ENCODE assay signal across 9 mouse cellular contexts in the genomic region with DNA sequence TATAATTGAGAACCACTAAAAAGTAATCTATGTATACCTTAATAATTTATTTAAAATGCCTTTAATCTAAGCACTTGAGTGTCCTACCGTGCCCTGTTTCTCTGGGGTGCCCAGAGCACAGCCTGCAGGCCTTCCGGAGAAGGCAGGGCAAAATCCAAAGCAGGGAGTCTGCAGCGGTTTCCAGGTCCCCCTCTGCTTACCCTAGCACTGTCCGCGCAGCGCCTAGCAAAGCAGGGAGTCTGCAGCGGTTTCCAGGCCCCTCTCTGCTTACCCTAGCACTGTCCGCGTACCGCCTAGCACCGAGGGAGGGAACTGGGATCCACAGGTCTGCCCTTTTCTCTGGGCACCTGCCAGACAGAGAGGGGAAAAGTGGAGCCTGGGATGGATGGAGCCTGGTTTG.
DNase-seq lines count a peak whose midpoint lies in the region; ATAC-seq lines count a peak whose summit lies in the region.
"Had no signal": no experiment of that assay in that cellular context is flagged by ENCODE, and none has a peak within 500 bp of the region (broad histone marks: within the 10 kb centered on the region; RNA-seq: fewer than 3 reads in every experiment).

No protein-coding gene starts in this region.

- intact Hi-C loops in gastrocnemius, postnatal 36 days (cut with DNase I), result no loop called here

- no peaks in the 10 kb centered on the region for H3K36me3 ChIP-seq in lung, embryonic 15.5 days
- no peaks in the 10 kb centered on the region for H3K36me3 ChIP-seq in hindbrain, embryonic 14.5 days (replicated peaks; ENCODE audit: control insufficient read depth, insufficient read depth)
- H3K36me3 ChIP-seq in liver, embryonic 11.5 days (ENCODE audit: control insufficient read depth, insufficient read depth, low read length), result peaks cover 2% of the 10 kb centered on the region; the same call in 1 of the 2 replicates
- H3K36me3 ChIP-seq in stomach, embryonic 15.5 days, result no peaks in the 10 kb centered on the region
- H3K36me3 ChIP-seq: limb, embryonic 15.5 days had no signal

- H3K27ac ChIP-seq in lung, embryonic 15.5 days, result peak overlapping the region; percentile 20; the same call in 1 of the 2 replicates
- 0 out of 2 replicates have a peak overlapping the region, but pooled peaks have one; percentile 21 for H3K27ac ChIP-seq in hindbrain, embryonic 14.5 days
- H3K27ac ChIP-seq in liver, embryonic 11.5 days (ENCODE audit: low read depth, low read length), result no peak overlapping the region
- H3K27ac ChIP-seq in stomach, embryonic 15.5 days, result no peak overlapping the region
- H3K27ac ChIP-seq: limb, embryonic 15.5 days had no signal

- DNase-seq in lung, adult 18-20 months, result no peak
- DNase-seq in hindbrain, embryonic 14.5 days (ENCODE audit: low spot score), result peak; percentile 31
- peak; percentile 62 for DNase-seq in liver, embryonic 11.5 days (ENCODE audit: low spot score)
- no peak for DNase-seq in gastrocnemius, postnatal 36 days
- DNase-seq in left cerebral cortex, adult 18-20 months (ENCODE audit: low spot score in 2 of 2), result no peak
- DNase-seq in cerebellum, adult 9-11 months, result no peak

- no peak overlapping the region for H3K4me3 ChIP-seq in lung, embryonic 15.5 days
- H3K4me3 ChIP-seq in hindbrain, embryonic 14.5 days (replicated peaks; ENCODE audit: low read length), result no peak overlapping the region
- no peak overlapping the region for H3K4me3 ChIP-seq in liver, embryonic 11.5 days (ENCODE audit: low read depth, low read length)
- no peak overlapping the region for H3K4me3 ChIP-seq in stomach, embryonic 15.5 days (replicated peaks)
- H3K4me3 ChIP-seq: limb, embryonic 15.5 days had no signal

- whole genome bisulfite sequencing in lung, embryonic 15.5 days, result 24% methylated on average over 11 of the region's 11 CpGs
- 10% methylated on average over 11 of the region's 11 CpGs for WGBS in hindbrain, embryonic 14.5 days
- 29% methylated on average over 11 of the region's 11 CpGs for WGBS in liver, embryonic 11.5 days
- WGBS in stomach, embryonic 15.5 days, result 20% methylated on average over 11 of the region's 11 CpGs

- H3K4me1 ChIP-seq in lung, embryonic 15.5 days, result peaks cover 6% of the 10 kb centered on the region; the same call in 1 of the 2 replicates
- peaks cover 16% of the 10 kb centered on the region for H3K4me1 ChIP-seq in hindbrain, embryonic 14.5 days (replicated peaks; ENCODE audit: control insufficient read depth, insufficient read depth, low read length)
- H3K4me1 ChIP-seq in liver, embryonic 11.5 days (replicated peaks; ENCODE audit: control insufficient read depth, insufficient read depth, low read length), result peaks cover 19% of the 10 kb centered on the region
- 0 out of 2 replicates have a peak, but pooled peaks cover 5% of the 10 kb centered on the region for H3K4me1 ChIP-seq in stomach, embryonic 15.5 days

- H3K9me3 ChIP-seq in lung, embryonic 15.5 days, result no peaks in the 10 kb centered on the region
- H3K9me3 ChIP-seq in hindbrain, embryonic 14.5 days (ENCODE audit: control insufficient read depth, low read length), result no peaks in the 10 kb centered on the region
- H3K9me3 ChIP-seq in liver, embryonic 11.5 days (ENCODE audit: control insufficient read depth, low read length), result no peaks in the 10 kb centered on the region
- no peaks in the 10 kb centered on the region for H3K9me3 ChIP-seq in stomach, embryonic 15.5 days
- H3K9me3 ChIP-seq: limb, embryonic 15.5 days had no signal

- H3K27me3 ChIP-seq in lung, embryonic 15.5 days, result no peaks in the 10 kb centered on the region
- H3K27me3 ChIP-seq in hindbrain, embryonic 14.5 days (ENCODE audit: control insufficient read depth, insufficient read depth, low read length), result no peaks in the 10 kb centered on the region
- H3K27me3 ChIP-seq in liver, embryonic 11.5 days (replicated peaks; ENCODE audit: control insufficient read depth, insufficient read depth, low read length), result no peaks in the 10 kb centered on the region
- no peaks in the 10 kb centered on the region for H3K27me3 ChIP-seq in stomach, embryonic 15.5 days (replicated peaks)
- H3K27me3 ChIP-seq: limb, embryonic 15.5 days had no signal

- H3K4me2 ChIP-seq in lung, embryonic 15.5 days, result no peak overlapping the region
- no peak overlapping the region for H3K4me2 ChIP-seq in hindbrain, embryonic 14.5 days (replicated peaks)
- H3K4me2 ChIP-seq in liver, embryonic 11.5 days, result no peak overlapping the region
- H3K4me2 ChIP-seq in stomach, embryonic 15.5 days, result no peak overlapping the region
- H3K4me2 ChIP-seq: limb, embryonic 15.5 days had no signal

- H3K9ac ChIP-seq in lung, embryonic 15.5 days, result no peak overlapping the region
- no peak overlapping the region for H3K9ac ChIP-seq in hindbrain, embryonic 14.5 days
- H3K9ac ChIP-seq in liver, embryonic 11.5 days (ENCODE audit: low read depth, low read length), result no peak overlapping the region
- H3K9ac ChIP-seq in stomach, embryonic 15.5 days, result no peak overlapping the region
- H3K9ac ChIP-seq: limb, embryonic 15.5 days had no signal

- ATAC-seq in lung, embryonic 15.5 days (ENCODE audit: borderline replicate concordance, extremely low read depth, low FRiP score, low TSS enrichment), result peak; percentile 72
- peak; percentile 29; the same call in 1 of the 2 replicates for ATAC-seq in hindbrain, embryonic 14.5 days (ENCODE audit: low FRiP score)
- ATAC-seq in liver, embryonic 11.5 days (replicated peaks; ENCODE audit: low FRiP score), result peak; percentile 65
- ATAC-seq in stomach, embryonic 15.5 days (ENCODE audit: insufficient read depth, low FRiP score, low read depth), result peak; percentile 74

Comparison
In these comparisons a context has a peak if more than half of its experiments do, and no peak if none do; other contexts are left out.
1. H3K27ac ChIP-seq: peak in lung, embryonic 15.5 days (single experiment) and hindbrain, embryonic 14.5 days (single experiment); none in liver, embryonic 11.5 days (single experiment) and stomach, embryonic 15.5 days (single experiment).
2. DNase-seq: peak in hindbrain, embryonic 14.5 days (single experiment) and liver, embryonic 11.5 days (single experiment); none in lung, adult 18-20 months (0 of 2), gastrocnemius, postnatal 36 days (0 of 2), left cerebral cortex, adult 18-20 months (0 of 2) and cerebellum, adult 9-11 months (single experiment).
3. Peak in every context shown above with its lines, with median percentiles within 50 percentile points of each other: ATAC-seq.